Mouse (Mus musculus) Muller cell, postnatal 12 days (primary cell): ENCODE results near the gene Fam129b.
A peak's percentile ranks its signal among the peaks of the same experiment; 100 is the strongest.

ENCODE experiments used
- DNase-seq: peaks from one replicate; pipeline ENCODE4 v3.0.0-alpha.2; 2015; ENCODE audit errors: inconsistent ontology term

The Fam129b gene

DNA sequence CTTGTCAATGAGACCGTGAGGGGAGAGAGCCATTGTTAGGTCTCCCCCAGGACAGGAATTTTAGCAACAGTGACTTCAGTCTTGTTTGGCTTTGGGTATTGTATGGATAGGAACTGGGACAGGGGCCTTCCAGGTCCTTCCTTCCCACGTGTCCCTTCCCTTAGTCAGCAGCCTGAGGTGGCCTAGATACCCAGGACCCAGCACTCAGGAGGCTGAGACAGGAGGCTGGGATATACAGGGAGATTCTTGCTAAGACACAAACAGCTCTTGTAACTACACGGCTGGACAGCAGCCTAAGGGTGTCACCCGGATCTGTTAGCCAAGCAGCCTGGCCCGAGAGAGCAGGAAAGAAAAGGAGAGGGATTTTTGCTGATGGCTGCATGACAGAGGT is 16.3 kb upstream of the Fam129b start:
- no peak for DNase-seq

DNA sequence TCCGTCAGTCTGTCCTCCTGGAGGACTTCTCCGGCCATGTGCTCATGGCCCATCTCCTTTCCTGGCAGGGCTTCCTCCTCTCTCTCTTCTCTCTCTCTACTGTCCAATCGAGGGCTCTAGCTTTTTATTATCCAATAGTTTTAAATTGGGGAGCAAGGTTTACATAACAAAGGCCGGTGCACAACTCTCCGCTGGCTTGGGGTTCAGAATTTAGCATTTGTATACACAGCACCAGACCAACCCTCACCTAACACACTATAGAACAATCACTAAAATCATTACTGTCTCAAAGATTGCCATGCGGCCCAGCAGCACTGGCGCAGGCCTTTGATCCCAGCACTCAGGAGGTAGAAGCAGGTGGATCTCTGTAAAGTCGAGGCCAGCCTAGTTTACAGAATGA is 15.1 kb upstream of the Fam129b start:
- DNase-seq: no peak

DNA sequence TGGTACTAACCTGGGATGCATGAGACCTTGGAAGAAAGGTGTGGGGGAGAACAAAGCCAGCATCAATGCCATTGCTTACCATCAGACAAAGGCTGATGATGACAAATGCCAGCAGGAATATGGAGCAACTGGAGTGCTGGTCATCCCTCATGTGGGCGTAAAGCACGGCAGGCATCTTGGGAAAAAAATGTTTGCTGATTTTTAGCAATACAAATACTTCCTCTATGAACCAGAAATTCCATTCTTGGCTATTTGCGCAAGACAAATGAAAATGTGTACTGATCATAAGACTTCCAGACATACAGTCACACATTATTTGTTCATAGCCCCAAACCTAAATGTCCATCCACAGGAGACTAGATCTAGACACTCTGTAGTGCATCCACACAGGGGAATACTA is 12.6 kb upstream of the Fam129b start:
- no peak for DNase-seq

DNA sequence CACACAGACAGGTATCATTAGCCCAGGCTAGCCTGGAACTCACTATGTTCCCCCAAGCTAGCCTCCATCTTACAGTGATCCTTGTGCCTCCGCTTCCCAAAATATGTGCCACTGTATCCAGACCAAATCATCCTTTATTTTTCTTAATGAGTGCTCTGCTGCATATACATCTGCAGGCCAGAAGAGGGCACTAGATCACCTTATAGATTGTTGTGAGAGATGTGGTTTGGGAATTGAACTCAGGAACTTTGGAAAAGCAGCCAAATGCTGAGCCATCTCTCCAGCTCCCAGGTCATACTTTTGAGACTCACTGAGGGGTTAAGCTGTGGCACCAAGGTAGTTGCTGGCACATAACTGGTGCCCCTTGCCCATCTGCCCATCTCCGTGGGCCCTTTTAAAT is 11.2 kb upstream of the Fam129b start:
- DNase-seq: peak; percentile 45

DNA sequence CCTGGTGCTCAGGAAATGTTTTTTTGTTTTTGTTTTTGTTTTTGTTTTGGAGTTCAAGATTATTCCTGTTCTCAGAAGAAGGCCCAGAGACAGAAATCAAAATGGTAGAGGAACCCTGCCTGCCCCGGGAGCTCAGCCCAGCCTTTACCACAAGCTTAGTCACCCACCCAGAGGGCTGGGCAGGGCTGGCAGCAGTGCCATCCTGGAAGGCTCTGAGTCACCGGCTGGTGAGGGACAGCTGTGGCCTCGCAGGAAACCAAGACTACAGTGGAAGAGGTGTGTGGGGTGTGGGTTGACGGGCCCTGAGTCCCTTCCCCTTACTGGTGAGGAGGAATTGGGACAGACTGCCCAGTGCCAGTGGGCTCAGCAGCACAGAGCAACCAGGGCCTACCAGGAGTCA is 8.6 kb upstream of the Fam129b start:
- peak; percentile 92 for DNase-seq

DNA sequence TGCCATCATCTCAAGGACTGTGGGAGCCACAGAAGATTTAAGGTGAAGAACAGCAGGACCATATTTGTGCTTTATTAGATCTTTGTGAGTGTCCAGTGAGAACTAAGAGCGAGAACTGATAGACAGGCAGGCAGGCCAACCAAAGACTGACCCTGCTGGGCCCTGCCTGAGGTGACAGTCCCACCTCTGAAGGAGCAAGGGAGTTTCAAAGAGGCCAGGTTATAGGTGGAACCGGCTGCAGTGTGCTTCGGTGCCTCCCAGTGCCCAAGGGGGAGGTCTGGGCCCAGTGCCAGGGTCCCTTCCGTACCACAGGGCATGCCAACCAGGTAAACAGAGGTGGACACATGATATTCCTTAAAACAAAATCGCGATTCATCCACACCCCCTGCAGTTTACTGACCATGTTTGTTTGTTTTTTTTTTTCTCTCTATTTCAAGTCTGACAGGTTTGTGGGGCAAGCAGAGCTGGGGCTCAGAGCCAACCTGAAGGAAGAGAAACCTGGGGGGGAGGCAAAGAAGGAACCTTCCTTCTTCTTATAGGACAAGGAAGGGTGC is 6.1 kb upstream of the Fam129b start:
- no peak for DNase-seq

DNA sequence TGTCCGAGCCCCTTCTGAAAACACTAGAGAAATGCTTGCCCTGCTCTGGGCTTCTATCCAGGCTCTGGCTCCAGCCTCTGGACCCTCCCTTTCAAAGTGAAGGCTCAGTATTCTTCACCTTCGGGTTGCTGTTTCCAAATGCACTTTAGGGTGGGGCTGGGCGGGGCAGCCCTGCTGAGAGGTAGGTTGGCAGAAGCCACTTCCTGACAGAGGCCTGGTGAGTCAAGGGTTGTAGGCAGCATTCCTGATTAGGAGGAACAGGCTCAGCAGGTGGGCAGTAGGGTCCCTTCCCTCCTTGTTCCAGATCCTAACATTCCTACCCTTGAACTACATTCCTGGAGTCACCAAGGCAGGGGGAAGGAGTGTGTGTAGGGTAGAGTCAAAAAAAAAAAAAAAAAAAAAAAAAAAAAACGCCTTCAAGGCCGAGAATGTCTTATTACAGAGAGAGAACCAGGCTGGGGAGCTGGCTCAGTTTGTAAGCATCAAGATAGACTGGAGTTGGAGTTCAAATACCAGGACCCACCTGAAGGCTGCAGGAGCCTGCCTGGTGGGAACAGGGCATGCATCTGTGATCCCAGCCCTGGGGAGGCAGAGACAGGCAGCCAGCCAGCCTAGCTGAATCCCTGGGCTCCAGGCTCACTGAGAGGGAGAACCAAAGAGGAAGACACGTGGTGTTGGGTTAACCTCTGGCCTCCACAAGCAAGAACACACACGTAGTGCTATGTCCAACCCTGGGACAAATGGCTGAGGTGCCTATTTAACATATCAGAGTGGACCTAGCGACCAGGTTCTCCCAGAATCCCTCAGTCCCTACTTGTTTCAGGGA is 5.4 kb upstream of the Fam129b start:
- no peak for DNase-seq

DNA sequence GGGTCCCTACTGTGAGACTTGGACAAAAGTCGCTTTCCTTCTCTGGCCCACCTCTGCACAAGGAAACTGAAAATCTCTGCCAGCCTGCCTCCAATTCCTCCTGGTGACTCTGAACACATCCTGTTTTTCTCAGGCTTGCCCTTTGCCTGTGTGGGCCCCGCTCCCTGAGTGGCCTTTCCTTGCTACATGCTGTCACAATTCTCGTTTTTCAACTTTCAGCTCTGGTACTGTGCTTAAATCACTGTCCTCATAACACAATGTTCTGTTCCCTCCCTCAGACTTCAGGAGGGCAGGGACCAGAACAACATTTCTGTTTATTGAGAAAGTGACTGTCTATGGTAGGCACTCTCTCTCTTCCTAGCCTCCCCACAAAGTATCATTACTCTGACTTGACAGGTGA is 1.8 kb upstream of the Fam129b start:
- no peak for DNase-seq

DNA sequence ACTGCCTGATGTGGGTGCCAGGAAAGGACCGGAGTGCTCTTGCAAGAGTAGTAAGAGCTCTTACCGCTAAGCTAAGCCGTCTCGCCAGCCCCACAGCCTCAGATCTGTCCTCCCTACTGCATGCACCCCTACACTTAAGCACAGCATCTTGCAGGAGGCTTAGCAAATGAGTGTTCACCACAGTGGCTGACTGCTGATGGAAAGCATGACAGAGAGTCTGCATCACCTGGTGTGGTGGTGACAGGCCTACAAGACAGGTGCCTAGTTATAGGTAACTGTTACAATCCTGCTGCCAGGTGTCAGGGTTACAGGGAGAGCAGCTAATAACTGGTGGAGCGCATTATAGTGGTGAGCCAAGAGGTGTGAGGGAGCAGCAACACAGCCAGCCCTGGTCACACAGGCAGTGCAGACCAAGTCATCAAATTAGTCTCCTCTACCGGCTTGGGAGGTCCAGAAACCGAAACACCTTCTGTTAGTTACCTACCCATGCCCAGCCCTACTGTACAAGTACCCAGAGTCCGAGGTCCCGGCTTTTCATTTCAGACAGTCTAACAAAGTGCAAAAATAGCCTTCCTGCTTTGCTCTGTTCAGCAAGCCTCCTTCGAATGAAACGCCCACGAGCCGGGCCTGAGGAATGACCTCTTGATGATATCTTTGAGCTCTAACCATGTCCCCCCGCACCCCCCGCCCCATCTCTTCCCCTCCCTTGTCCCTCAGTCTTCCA is 801 bp upstream of the Fam129b start:
- DNase-seq: no peak

DNA sequence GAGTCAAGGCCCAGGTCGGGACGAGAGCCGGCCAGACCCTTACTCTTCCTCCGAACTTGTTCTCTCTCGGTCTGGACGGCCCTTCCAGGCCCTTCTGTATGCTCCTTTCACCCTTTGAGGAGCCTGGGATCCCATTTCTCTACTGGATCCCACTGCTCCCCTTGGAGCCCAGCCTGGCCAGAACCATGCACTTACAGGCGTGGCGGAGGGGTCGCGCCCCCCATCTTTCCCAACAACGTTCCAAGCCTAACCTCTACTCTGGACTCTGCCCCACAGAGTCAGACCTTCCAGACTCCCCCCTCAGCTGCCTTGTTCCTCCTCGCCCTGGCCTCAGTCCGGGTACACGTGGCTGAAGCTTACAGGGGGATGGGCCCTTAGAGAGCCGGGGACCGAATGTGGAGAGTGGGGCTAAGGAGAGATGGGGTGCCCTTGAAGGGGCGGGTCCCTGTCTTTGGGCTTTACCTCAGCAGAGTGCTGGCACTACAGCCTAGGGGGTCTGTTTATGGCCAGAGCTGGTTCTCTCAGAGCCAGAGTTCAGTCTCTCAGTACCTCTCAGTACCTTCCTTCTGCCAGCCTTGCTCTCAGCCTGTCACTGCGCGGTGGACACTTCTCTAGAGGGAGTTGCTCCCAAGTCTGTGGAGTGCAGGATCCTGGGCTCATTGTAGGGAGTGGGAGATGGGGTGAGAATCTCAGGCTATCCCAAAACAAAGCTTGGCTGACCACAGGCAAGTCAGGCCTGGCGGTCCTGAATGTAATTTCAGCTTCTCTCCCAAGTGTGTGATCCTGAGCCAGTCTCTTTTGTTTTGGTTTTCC is 782 bp downstream of the Fam129b start:
- DNase-seq: no peak

DNA sequence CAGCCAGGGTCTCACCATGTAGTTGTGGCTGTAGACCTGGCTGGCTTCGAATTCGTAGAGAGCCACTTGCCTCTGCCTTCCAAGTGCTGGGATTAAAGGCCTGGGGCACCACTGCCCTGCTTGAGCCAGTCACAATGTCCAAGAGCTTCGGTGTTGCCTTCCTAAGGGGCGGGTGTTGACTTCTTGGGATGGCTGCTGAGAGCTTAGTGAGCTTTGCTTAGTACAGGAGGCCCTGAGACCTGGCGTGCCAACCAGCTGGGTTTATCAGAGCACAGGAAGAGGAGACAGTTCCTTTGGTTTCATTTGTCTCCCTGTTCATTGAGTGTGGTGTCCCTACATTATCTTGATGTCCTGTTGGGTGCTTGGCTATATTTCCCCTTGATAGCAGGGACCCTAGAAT is 1.4 kb downstream of the Fam129b start:
- no peak for DNase-seq

DNA sequence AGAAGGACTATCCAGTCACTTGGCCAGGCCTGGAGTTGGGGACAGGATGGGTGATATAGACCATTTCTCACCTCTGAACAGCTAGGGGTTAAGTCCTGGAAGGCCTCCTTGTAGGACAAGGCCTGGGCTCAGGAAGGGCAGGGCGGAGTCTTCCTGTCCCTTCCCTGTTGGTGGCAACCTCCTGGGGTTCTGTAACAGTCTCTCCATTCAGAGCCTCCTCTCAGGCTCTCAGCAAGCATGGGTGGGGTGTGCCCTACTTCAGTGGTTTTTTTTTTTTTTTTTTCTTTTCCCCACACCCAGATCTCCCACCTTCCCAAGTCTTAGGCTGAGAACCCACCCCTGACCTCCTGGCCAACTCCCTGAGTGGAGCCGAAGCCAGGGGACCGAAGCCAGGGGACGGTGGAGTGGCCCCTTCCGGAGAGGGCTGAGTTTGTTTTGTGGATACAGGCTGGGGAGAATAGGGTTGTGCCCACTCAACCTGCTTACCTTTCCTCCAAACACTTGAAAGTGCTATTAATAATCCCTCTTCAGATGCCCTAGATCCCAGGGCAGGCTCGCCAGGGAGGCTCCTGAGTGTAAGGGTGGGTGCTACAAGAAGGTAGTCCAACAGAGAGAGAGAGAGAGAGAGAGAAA is 2.0 kb downstream of the Fam129b start:
- no peak for DNase-seq

DNA sequence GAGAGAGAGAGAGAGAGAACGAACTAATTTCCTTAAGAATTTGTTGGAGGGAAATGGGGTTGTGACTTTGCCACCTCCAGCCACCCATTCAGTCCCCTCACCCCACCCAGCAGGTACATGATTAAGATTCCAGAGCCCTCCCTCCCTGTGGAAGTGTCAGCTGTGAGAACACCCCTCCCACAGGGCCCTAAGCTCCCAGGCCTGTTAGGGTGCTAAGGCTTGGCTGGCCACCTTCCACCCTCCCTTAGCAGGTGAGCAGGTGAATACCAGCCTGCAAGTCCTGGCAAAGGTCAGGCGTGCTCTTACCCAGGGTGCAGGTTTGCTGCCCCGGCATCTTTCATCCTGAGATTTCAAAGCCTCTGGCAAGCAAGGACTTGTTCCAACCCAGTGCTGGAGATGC is 2.5 kb downstream of the Fam129b start:
- DNase-seq: no peak

DNA sequence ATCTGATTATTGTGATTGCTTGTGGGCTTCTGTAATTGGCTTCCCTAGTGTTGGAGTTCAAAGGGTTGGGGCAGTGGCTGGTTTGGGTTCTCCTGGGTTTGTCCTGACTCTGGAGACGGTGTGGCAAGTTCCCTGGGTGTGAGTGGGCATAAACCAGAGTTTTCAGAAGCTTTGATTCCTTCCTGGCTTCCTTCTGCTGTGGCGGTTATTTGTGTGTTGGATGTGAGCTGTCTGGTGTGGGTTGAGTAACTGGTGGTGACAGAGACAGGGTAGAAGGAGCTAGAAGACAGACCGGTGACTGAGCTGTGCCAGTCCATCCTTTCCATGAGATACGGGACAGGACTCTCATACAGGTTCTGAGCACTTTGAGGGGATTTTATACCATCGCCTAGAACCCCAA is 3.7 kb downstream of the Fam129b start:
- DNase-seq: no peak

DNA sequence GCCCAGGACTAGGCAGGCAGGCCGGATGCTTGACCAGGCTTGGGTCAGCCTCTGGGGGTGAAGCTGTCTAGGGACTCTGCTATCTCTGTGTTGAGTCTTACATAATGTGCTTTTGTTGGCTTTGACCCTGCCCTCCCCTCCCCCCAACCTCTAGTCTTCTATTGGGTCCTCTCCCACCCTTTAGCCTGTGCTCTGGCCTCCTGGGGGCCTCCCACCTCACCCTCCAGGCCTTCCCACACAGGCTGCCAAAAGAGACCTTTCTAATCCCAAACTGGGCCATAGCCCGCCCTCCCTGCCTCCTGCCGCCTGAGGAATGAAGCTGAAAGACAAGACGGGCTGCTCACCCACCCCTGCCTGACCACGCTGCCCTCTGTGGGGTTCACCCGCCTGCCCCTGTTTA is 5.1 kb downstream of the Fam129b start:
- peak; percentile 90 for DNase-seq

DNA sequence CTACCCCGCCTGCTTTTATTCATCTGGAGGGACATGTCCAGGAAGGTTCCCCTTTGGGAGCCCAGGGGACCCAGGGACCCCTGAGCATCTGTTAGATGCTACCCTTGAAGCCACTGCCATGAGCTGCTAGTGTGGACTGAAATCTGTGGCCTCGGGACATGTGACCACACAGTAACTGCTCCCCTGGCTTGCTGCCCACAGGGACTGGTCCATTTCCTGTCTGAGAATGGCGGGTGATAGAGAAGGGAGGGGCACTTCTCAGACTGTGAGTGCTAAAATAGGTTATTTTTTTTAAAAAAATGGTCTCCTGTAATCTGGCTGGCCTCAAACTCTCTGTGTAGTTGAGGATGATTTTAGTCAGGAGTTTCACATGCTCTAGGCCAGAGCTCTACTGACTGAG is 5.8 kb downstream of the Fam129b start:
- DNase-seq: peak; percentile 88

DNA sequence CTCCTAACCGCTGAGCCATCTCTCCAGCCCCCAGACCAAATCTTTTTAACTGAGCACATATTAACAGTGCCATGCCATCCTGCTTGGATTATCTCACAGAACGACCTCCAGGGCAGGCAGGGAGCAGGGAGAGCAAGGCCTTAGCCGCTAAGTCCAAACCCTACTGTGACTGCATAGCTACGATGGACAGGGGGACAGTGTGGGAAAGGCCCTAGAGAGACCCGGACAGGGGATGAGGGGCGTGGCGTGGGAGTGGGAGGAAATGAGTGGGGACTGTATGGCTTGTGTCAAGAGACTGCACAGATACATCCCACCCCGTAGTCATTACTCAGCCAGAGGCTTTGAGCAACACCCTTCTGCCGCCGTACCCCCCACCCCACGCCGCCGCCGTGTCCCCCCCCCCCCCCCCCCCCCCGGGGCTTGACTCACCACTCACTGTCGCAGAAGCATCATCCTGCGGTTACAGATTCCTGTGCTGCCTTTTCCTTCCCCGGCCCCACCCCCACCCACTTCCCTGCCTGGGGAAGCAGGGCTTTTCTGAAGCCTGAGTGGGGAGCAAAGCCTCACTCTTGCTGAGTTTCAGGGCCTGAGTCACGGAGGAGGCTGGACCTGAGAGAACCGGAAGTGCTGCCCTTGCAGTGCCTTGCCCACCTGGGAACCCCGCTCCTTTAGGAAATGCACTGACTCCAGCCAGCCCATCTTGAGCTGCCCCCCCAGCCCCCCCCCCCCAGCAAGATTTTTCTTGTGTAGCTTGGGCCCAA is 6.5 kb downstream of the Fam129b start:
- peak; percentile 99 for DNase-seq

DNA sequence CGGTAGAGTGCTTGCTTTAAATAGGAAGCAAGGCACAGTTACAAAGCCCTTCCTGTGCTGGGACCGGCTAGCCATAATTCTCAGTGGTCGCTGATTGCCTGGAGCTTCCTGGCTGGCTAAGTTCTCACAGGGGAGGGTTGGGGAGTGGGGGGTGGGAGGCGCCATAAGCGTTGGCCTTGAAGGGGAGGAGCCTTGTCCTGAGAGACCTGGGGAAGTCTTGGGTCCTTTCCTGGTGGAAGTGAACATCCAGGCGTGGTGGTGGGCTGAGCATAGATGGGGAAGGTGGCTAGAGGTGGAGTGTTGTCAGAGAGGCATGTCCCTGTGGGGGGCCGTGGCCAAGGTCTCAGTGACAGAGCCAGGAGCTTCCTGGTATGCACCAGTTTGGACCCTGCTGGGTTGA is 8.8 kb downstream of the Fam129b start:
- no peak for DNase-seq

DNA sequence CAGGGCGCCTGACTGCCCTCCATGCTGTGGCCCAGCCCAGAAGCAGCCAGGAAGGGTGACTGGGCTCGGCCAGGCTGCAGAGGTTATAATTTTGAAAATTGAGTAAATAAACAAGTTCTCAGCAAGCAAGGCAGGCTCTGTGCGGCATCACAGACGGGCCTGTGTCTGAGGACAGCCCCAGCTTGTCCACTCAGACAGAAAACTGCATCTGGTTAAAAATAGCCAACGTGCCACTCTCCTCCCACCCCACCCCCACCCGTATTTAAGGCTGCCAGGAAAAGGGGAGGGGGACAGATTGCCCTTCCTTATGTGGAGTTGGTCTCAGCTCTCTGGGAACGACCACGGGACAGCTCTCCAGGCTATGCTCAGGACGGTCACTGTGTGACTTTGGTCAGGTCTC is 12.1 kb downstream of the Fam129b start:
- no peak for DNase-seq

DNA sequence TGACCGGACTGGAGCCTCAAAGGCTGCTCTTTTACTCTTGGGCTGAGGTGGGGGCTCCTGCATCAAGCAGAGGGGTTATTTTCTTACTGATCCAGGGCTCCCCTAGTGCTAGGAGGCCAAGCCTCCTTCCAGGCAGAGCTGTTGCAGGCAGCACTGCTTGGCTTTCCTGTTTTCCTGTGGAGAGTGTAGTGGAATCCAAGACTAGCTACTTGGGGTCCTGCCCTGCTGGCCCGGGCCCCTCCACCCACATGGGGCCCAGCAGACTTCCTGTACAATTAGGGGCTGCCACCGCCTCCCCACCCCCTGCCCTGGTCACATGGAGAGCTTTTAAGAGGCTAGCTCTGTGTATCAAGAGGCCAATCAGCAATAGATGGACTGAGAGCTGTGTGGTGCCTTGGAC is 12.6 kb downstream of the Fam129b start:
- DNase-seq: no peak

DNA sequence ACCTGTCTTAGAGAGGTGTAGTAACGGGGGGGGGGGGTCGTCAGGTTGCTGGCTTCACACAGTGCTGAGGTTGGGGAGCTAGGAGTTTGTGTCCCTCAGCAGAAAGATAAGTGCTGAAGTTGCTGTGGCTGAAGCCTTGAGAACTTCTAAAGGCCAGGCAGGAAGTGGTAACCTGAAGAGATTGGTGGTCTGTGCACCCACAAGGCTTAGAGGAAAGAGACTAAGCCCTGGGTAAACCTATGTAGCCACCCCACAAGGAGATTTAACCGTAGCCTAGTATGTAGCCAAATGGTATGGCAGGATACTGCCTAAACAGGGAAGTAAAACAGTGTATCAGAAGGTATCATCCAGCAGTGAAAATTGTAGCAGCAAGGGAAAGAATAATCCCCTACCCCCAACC is 14.4 kb downstream of the Fam129b start:
- DNase-seq: no peak
